Mouse (Mus musculus): ENCODE measurements around the gene Bdkrb2. TPM values are rescaled to one million over a fixed set of nuclear protein-coding genes. Genes with fewer than 3 reads are reported as not detected.
A peak's percentile ranks its signal among the peaks of the same experiment; 100 is the strongest.

Gene Bdkrb2
- polyA plus RNA-seq, 1 experiment from 2014 or later = 0.23 TPM

- Histone ChIP-seq H3K4me1 (ENCODE audit: control insufficient read depth, insufficient read depth, low read length) (no peaks in the 10 kb centered on the region; the same call in 1 of the 2 replicates), H3K9me3 (replicated peaks; ENCODE audit: control insufficient read depth, low read length) (no peaks in the 10 kb centered on the region), H3K9ac (ENCODE audit: low read length) (no peak overlapping the region), H3K4me2 (ENCODE audit: low read length) (no peak overlapping the region), H3K27me3 (replicated peaks; ENCODE audit: control insufficient read depth, insufficient read depth, low read length) (no peaks in the 10 kb centered on the region), H3K36me3 (ENCODE audit: control insufficient read depth, insufficient read depth, low read length) (no peaks in the 10 kb centered on the region), H3K4me3 (ENCODE audit: low read depth, low read length) (no peak overlapping the region), H3K27ac (ENCODE audit: low read depth, low read length) (no peak overlapping the region)
- no peak for ATAC-seq
- 74% methylated on average over 6 of the region's 6 CpGs for WGBS
- peak; percentile 16 for DNase-seq (ENCODE audit: low spot score)
These were observed 19.3 kb upstream of the Bdkrb2 start for GRCm38 (mm10) chr12:105543751-105544150.

GRCm38 (mm10) chr12:105544872-105545271, 18.2 kb upstream of the Bdkrb2 start:
- Histone ChIP-seq H3K9me3 (replicated peaks; ENCODE audit: control insufficient read depth, low read length) (no peaks in the 10 kb centered on the region), H3K4me1 (ENCODE audit: control insufficient read depth, insufficient read depth, low read length) (no peaks in the 10 kb centered on the region; the same call in 1 of the 2 replicates), H3K4me2 (ENCODE audit: low read length) (no peak overlapping the region), H3K4me3 (ENCODE audit: low read depth, low read length) (no peak overlapping the region), H3K9ac (ENCODE audit: low read length) (no peak overlapping the region), H3K27me3 (replicated peaks; ENCODE audit: control insufficient read depth, insufficient read depth, low read length) (no peaks in the 10 kb centered on the region), H3K27ac (ENCODE audit: low read depth, low read length) (no peak overlapping the region), H3K36me3 (ENCODE audit: control insufficient read depth, insufficient read depth, low read length) (no peaks in the 10 kb centered on the region)
- ATAC-seq = no peak
- DNase-seq (ENCODE audit: low spot score) = no peak
- 84% methylated on average over 7 of the region's 7 CpGs for WGBS

GRCm38 (mm10) chr12:105545696-105546435, 17.2 kb upstream of the Bdkrb2 start:
- no peaks in the 10 kb centered on the region for H3K27me3 ChIP-seq (replicated peaks; ENCODE audit: control insufficient read depth, insufficient read depth, low read length)
- no peaks in the 10 kb centered on the region for H3K9me3 ChIP-seq (replicated peaks; ENCODE audit: control insufficient read depth, low read length)
- H3K9ac ChIP-seq (ENCODE audit: low read length) = no peak overlapping the region
- no peaks in the 10 kb centered on the region; the same call in 1 of the 2 replicates for H3K4me1 ChIP-seq (ENCODE audit: control insufficient read depth, insufficient read depth, low read length)
- no peak overlapping the region for H3K27ac ChIP-seq (ENCODE audit: low read depth, low read length)
- WGBS = 52% methylated on average over 17 of the region's 17 CpGs
- ATAC-seq (no peak), DNase-seq (ENCODE audit: low spot score) (peak; percentile 48)
- no peaks in the 10 kb centered on the region for H3K36me3 ChIP-seq (ENCODE audit: control insufficient read depth, insufficient read depth, low read length)
- no peak overlapping the region for H3K4me3 ChIP-seq (ENCODE audit: low read depth, low read length)
- no peak overlapping the region for H3K4me2 ChIP-seq (ENCODE audit: low read length)

GRCm38 (mm10) chr12:105546538-105546937, 16.5 kb upstream of the Bdkrb2 start:
- no peak for DNase-seq (ENCODE audit: low spot score)
- WGBS = 77% methylated on average over 6 of the region's 6 CpGs
- Histone ChIP-seq H3K4me3 (ENCODE audit: low read depth, low read length) (no peak overlapping the region), H3K9me3 (replicated peaks; ENCODE audit: control insufficient read depth, low read length) (no peaks in the 10 kb centered on the region), H3K4me1 (ENCODE audit: control insufficient read depth, insufficient read depth, low read length) (no peaks in the 10 kb centered on the region; the same call in 1 of the 2 replicates), H3K9ac (ENCODE audit: low read length) (no peak overlapping the region), H3K27ac (ENCODE audit: low read depth, low read length) (no peak overlapping the region), H3K27me3 (replicated peaks; ENCODE audit: control insufficient read depth, insufficient read depth, low read length) (no peaks in the 10 kb centered on the region), H3K4me2 (ENCODE audit: low read length) (no peak overlapping the region), H3K36me3 (ENCODE audit: control insufficient read depth, insufficient read depth, low read length) (no peaks in the 10 kb centered on the region)
- no peak for ATAC-seq

- 90% methylated on average over 2 of the region's 2 CpGs for WGBS
- H3K9me3 ChIP-seq (replicated peaks; ENCODE audit: control insufficient read depth, low read length) = no peaks in the 10 kb centered on the region
- no peak overlapping the region for H3K27ac ChIP-seq (ENCODE audit: low read depth, low read length)
- H3K4me3 ChIP-seq (ENCODE audit: low read depth, low read length) = no peak overlapping the region
- no peak overlapping the region for H3K4me2 ChIP-seq (ENCODE audit: low read length)
- no peak overlapping the region for H3K9ac ChIP-seq (ENCODE audit: low read length)
- ATAC-seq (no peak), DNase-seq (ENCODE audit: low spot score) (no peak)
- H3K4me1 ChIP-seq (ENCODE audit: control insufficient read depth, insufficient read depth, low read length) = no peaks in the 10 kb centered on the region; the same call in 1 of the 2 replicates
- H3K36me3 ChIP-seq (ENCODE audit: control insufficient read depth, insufficient read depth, low read length) = no peaks in the 10 kb centered on the region
- no peaks in the 10 kb centered on the region for H3K27me3 ChIP-seq (replicated peaks; ENCODE audit: control insufficient read depth, insufficient read depth, low read length)
These were observed 15.9 kb upstream of the Bdkrb2 start for GRCm38 (mm10) chr12:105547151-105547550.

- H3K9ac ChIP-seq (ENCODE audit: low read length) = no peak overlapping the region
- H3K27ac ChIP-seq (ENCODE audit: low read depth, low read length) = no peak overlapping the region
- no peaks in the 10 kb centered on the region; the same call in 1 of the 2 replicates for H3K4me1 ChIP-seq (ENCODE audit: control insufficient read depth, insufficient read depth, low read length)
- no peaks in the 10 kb centered on the region for H3K9me3 ChIP-seq (replicated peaks; ENCODE audit: control insufficient read depth, low read length)
- H3K4me3 ChIP-seq (ENCODE audit: low read depth, low read length) = no peak overlapping the region
- H3K27me3 ChIP-seq (replicated peaks; ENCODE audit: control insufficient read depth, insufficient read depth, low read length) = no peaks in the 10 kb centered on the region
- 77% methylated on average over 2 of the region's 2 CpGs for whole genome bisulfite sequencing
- H3K4me2 ChIP-seq (ENCODE audit: low read length) = no peak overlapping the region
- no peaks in the 10 kb centered on the region for H3K36me3 ChIP-seq (ENCODE audit: control insufficient read depth, insufficient read depth, low read length)
- DNase-seq (ENCODE audit: low spot score) (no peak), ATAC-seq (no peak)
These were observed 15.0 kb upstream of the Bdkrb2 start for GRCm38 (mm10) chr12:105548001-105548400.

GRCm38 (mm10) chr12:105548881-105549280, 14.1 kb upstream of the Bdkrb2 start:
- no peaks in the 10 kb centered on the region for H3K9me3 ChIP-seq (replicated peaks; ENCODE audit: control insufficient read depth, low read length)
- no peaks in the 10 kb centered on the region for H3K27me3 ChIP-seq (replicated peaks; ENCODE audit: control insufficient read depth, insufficient read depth, low read length)
- no peak overlapping the region for H3K27ac ChIP-seq (ENCODE audit: low read depth, low read length)
- no peaks in the 10 kb centered on the region for H3K36me3 ChIP-seq (ENCODE audit: control insufficient read depth, insufficient read depth, low read length)
- H3K4me3 ChIP-seq (ENCODE audit: low read depth, low read length) = no peak overlapping the region
- no peak overlapping the region for H3K9ac ChIP-seq (ENCODE audit: low read length)
- 85% methylated on average over 6 of the region's 6 CpGs for WGBS
- no peak overlapping the region for H3K4me2 ChIP-seq (ENCODE audit: low read length)
- DNase-seq (ENCODE audit: low spot score) (no peak), ATAC-seq (no peak)
- no peaks in the 10 kb centered on the region; the same call in 1 of the 2 replicates for H3K4me1 ChIP-seq (ENCODE audit: control insufficient read depth, insufficient read depth, low read length)

GRCm38 (mm10) chr12:105549835-105550802, 12.9 kb upstream of the Bdkrb2 start:
- Histone ChIP-seq H3K9me3 (replicated peaks; ENCODE audit: control insufficient read depth, low read length) (no peaks in the 10 kb centered on the region), H3K27ac (ENCODE audit: low read depth, low read length) (no peak overlapping the region), H3K4me3 (ENCODE audit: low read depth, low read length) (no peak overlapping the region), H3K27me3 (replicated peaks; ENCODE audit: control insufficient read depth, insufficient read depth, low read length) (no peaks in the 10 kb centered on the region), H3K4me2 (ENCODE audit: low read length) (no peak overlapping the region), H3K36me3 (ENCODE audit: control insufficient read depth, insufficient read depth, low read length) (no peaks in the 10 kb centered on the region), H3K4me1 (ENCODE audit: control insufficient read depth, insufficient read depth, low read length) (no peaks in the 10 kb centered on the region; the same call in 1 of the 2 replicates), H3K9ac (ENCODE audit: low read length) (no peak overlapping the region)
- DNase-seq (ENCODE audit: low spot score) = no peak
- WGBS = 83% methylated on average over 4 of the region's 4 CpGs
- no peak for ATAC-seq

All from forebrain, embryonic 14.5 days (tissue).